Mouse (Mus musculus) lung, adult 2 months (tissue): Measurements from ENCODE around the gene Nkg7.

Source experiments
- CTCF ChIP-seq: fragments of 200-500 bp; IDR thresholded peaks from 2 replicates; pipeline ENCODE4 v1.5.1; 2011; ENCODE audit warnings: mild to moderate bottlenecking, low read length, control low read depth; ENCODE audit not compliant: insufficient read depth
- POLR2A ChIP-seq: fragments of 200-500 bp; IDR thresholded peaks from 2 replicates; pipeline ENCODE4 v1.6.1; 2011; ENCODE audit warnings: low read depth, mild to moderate bottlenecking, control low read depth, low read length, borderline replicate concordance; ENCODE audit errors: extremely low read depth

- TF ChIP-seq CTCF (no peak), POLR2A (no peak)
Measured at GRCm38 (mm10) chr7:43462851-43463250, 26.0 kb downstream of the Nkg7 start, which contains the start of gene Vsig10l.
